Comparison of ENCODE assay signal across 11 mouse cellular contexts in genomic region chr3:83517914-83518635, GRCm38 (mm10).
DNase-seq lines count a peak whose midpoint lies in the region; ATAC-seq and TF ChIP-seq lines count a peak whose summit lies in the region.
"Had no signal": no experiment of that assay in that cellular context is flagged by ENCODE, and none has a peak within 500 bp of the region (broad histone marks: within the 10 kb centered on the region; RNA-seq: fewer than 3 reads in every experiment).

No protein-coding gene starts in this region.

- no peaks in the 10 kb centered on the region for H3K27me3 ChIP-seq in kidney, postnatal 0 days (ENCODE audit: insufficient read depth, low read length)
- H3K27me3 ChIP-seq in kidney, embryonic 16.5 days (ENCODE audit: insufficient read depth, low read length), result no peaks in the 10 kb centered on the region
- no peaks in the 10 kb centered on the region for H3K27me3 ChIP-seq in limb, embryonic 14.5 days (ENCODE audit: control insufficient read depth, insufficient read depth, low read length)

- no peak for TF ChIP-seq CTCF in kidney, postnatal 0 days (IDR thresholded peaks at IDR 0.05; ENCODE audit: low read depth)

- H3K9me3 ChIP-seq in kidney, postnatal 0 days (replicated peaks; ENCODE audit: low read length), result no peaks in the 10 kb centered on the region
- H3K9me3 ChIP-seq in kidney, embryonic 16.5 days (ENCODE audit: low read length), result no peaks in the 10 kb centered on the region
- H3K9me3 ChIP-seq in limb, embryonic 14.5 days (ENCODE audit: control insufficient read depth, low read length), result no peaks in the 10 kb centered on the region

- no peak overlapping the region for H3K9ac ChIP-seq in kidney, postnatal 0 days (ENCODE audit: low read depth, low read length)
- H3K9ac ChIP-seq in kidney, embryonic 16.5 days (replicated peaks; ENCODE audit: low read length), result no peak overlapping the region
- no peak overlapping the region for H3K9ac ChIP-seq in limb, embryonic 14.5 days (ENCODE audit: low read depth, low read length, severe bottlenecking)

- no peak for TF ChIP-seq POLR2A in limb, embryonic 14.5 days (IDR thresholded peaks at IDR 0.05; ENCODE audit: borderline replicate concordance, extremely low read depth, insufficient read depth, insufficient read length)

- 59% methylated on average over 6 of the region's 6 CpGs for WGBS in kidney, postnatal 0 days
- 60% methylated on average over 6 of the region's 6 CpGs for WGBS in kidney, embryonic 16.5 days
- WGBS in limb, embryonic 14.5 days, result 63% methylated on average over 6 of the region's 6 CpGs

- no peaks in the 10 kb centered on the region for H3K36me3 ChIP-seq in kidney, postnatal 0 days (ENCODE audit: insufficient read depth, low read length)
- no peaks in the 10 kb centered on the region for H3K36me3 ChIP-seq in kidney, embryonic 16.5 days (ENCODE audit: insufficient read depth, low read length)
- no peaks in the 10 kb centered on the region for H3K36me3 ChIP-seq in limb, embryonic 14.5 days (ENCODE audit: control insufficient read depth, insufficient read depth, low read length)

- DNase-seq in embryo, embryonic 11 days, result peak; percentile 14
- DNase-seq in embryo, embryonic 10 days (ENCODE audit: low spot score), result no peak
- DNase-seq in kidney, postnatal 0 days (ENCODE audit: low spot score), result peak; percentile 15
- peak; percentile 60 for DNase-seq in Muller cell, postnatal 12 days (ENCODE audit: inconsistent ontology term)
- peak; percentile 69 for DNase-seq in limb, embryonic 14.5 days (ENCODE audit: low spot score)
- no peak for DNase-seq in c-Kit-positive CD71-positive TER-119-positive erythroid progenitor cells, embryonic 14.5 days (ENCODE audit: low spot score)
- DNase-seq in yolk sac, embryonic 10.5 days (ENCODE audit: low spot score), result no peak
- DNase-seq: B cell, adult 2 months; cerebellum, adult 9-10 months; spleen, adult 18-20 months had no signal

- no peak overlapping the region for H3K4me3 ChIP-seq in kidney, postnatal 0 days (replicated peaks; ENCODE audit: low read depth, low read length)
- no peak overlapping the region for H3K4me3 ChIP-seq in kidney, embryonic 16.5 days (ENCODE audit: low read length)
- no peak overlapping the region for H3K4me3 ChIP-seq in limb, embryonic 14.5 days (replicated peaks; ENCODE audit: low read length)

- no peak overlapping the region for H3K4me2 ChIP-seq in kidney, postnatal 0 days (ENCODE audit: low read length)
- H3K4me2 ChIP-seq in kidney, embryonic 16.5 days (replicated peaks; ENCODE audit: low read depth, low read length), result no peak overlapping the region
- no peak overlapping the region for H3K4me2 ChIP-seq in limb, embryonic 14.5 days (replicated peaks; ENCODE audit: low read depth, low read length, severe bottlenecking)

- no peaks in the 10 kb centered on the region for H3K4me1 ChIP-seq in kidney, postnatal 0 days (replicated peaks; ENCODE audit: insufficient read depth, low read length)
- no peaks in the 10 kb centered on the region for H3K4me1 ChIP-seq in kidney, embryonic 16.5 days (ENCODE audit: insufficient read depth, low read length)
- peaks cover 4% of the 10 kb centered on the region; the same call in 1 of the 2 replicates for H3K4me1 ChIP-seq in limb, embryonic 14.5 days (ENCODE audit: control insufficient read depth, insufficient read depth, low read length)

- H3K27ac ChIP-seq in kidney, postnatal 0 days, result no peak overlapping the region
- H3K27ac ChIP-seq in kidney, embryonic 16.5 days (ENCODE audit: low read length), result no peak overlapping the region
- no peak overlapping the region for H3K27ac ChIP-seq in limb, embryonic 14.5 days (replicated peaks; ENCODE audit: low read depth, low read length)

- ATAC-seq in kidney, postnatal 0 days (replicated peaks; ENCODE audit: low FRiP score, low read depth), result no peak
- ATAC-seq in kidney, embryonic 16.5 days (ENCODE audit: low FRiP score, low TSS enrichment), result no peak
- no peak for ATAC-seq in limb, embryonic 14.5 days (ENCODE audit: low FRiP score, low read depth)

Comparison
In these comparisons a context has a peak if more than half of its experiments do, and no peak if none do; other contexts are left out.
1. DNase-seq: peak in embryo, embryonic 11 days (single experiment), kidney, postnatal 0 days (single experiment), Muller cell, postnatal 12 days (single experiment) and limb, embryonic 14.5 days (single experiment); none in embryo, embryonic 10 days (single experiment), c-Kit-positive CD71-positive TER-119-positive erythroid progenitor cells, embryonic 14.5 days (single experiment) and yolk sac, embryonic 10.5 days (single experiment).